Mouse (Mus musculus): ENCODE measurements around the gene Uqcrc1. TPM values are rescaled to one million over a fixed set of nuclear protein-coding genes. Genes with fewer than 3 reads are reported as not detected.

Gene Uqcrc1
- polyA plus RNA-seq, 1 experiment = 51.8 TPM

DNA sequence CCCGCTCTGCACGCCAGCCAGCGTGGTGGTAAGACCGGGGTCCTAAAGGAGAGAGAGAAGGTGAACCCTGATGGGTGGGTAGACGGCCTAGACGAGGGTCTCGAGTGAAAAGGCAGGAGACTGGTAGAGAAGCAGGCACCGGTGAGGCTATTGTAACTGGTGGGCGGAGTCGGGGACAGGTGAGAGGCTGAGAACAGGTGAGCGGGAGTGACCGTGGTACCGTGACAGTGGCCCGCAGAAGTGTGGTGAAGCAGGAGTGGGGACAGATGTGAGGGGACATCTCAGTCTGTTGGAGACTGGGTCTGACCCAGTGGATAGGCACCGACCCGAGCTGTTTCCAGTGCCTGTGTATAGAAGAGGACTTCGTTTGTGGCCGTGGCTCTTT, 55.6 kb downstream of the Uqcrc1 start:
- no peaks in the 10 kb centered on the region for H3K9me3 ChIP-seq (ENCODE audit: control insufficient read depth, low read length)
- H3K36me3 ChIP-seq (ENCODE audit: control insufficient read depth) = no peaks in the 10 kb centered on the region
- H3K4me3 ChIP-seq (replicated peaks) = peak overlapping the region; percentile 66
- TF ChIP-seq TAL1 (IDR thresholded peaks at IDR 0.05; ENCODE audit: low read length) = no peak
- no peak for TF ChIP-seq GATA1 (IDR thresholded peaks at IDR 0.05; ENCODE audit: low read length)
- no peaks in the 10 kb centered on the region for H3K27me3 ChIP-seq (ENCODE audit: control insufficient read depth)
- peaks cover 70% of the 10 kb centered on the region for H3K4me1 ChIP-seq (ENCODE audit: control insufficient read depth)

DNA sequence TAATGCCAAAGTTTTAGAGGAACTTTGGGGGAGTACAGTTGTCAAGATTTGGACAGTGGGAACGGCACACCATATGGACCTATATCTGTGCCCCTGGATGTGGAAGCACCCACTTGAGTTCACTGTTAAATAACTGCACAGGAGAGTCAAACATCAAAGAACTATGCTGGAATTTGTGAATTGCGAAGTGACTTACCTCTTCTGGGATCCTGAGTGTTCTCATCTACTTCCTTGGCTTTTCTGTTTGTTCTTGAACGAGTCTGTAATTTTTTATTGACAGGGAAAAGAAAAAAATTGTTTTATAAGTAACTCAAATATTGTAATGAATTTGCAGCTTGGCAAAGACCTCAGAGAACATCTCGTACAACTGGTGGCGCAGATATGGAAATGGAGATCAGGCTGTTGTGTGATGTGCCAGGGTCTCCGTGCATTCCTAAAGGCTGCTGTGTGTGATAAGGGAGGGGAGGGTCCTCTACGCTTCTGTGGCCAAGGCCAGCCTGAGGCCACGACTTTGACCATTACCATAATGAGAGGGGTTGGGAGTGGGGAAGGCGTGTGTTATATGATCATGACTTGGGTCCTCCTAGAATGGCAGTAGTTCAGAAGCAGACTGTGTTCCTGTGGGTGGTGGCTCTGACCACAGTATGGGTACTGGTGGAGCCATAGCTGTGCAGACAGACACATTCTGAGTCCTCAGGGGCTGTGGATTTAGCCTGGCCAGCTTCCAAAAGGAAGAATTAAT, 56.4 kb downstream of the Uqcrc1 start:
- H3K36me3 ChIP-seq (ENCODE audit: control insufficient read depth) = no peaks in the 10 kb centered on the region
- TF ChIP-seq GATA1 (IDR thresholded peaks at IDR 0.05; ENCODE audit: low read length) (no peak), TAL1 (IDR thresholded peaks at IDR 0.05; ENCODE audit: low read length) (no peak)
- H3K9me3 ChIP-seq (ENCODE audit: control insufficient read depth, low read length) = no peaks in the 10 kb centered on the region
- peak overlapping the region; percentile 66 for H3K4me3 ChIP-seq (replicated peaks)
- H3K4me1 ChIP-seq (ENCODE audit: control insufficient read depth) = peaks cover 66% of the 10 kb centered on the region
- no peaks in the 10 kb centered on the region for H3K27me3 ChIP-seq (ENCODE audit: control insufficient read depth)

DNA sequence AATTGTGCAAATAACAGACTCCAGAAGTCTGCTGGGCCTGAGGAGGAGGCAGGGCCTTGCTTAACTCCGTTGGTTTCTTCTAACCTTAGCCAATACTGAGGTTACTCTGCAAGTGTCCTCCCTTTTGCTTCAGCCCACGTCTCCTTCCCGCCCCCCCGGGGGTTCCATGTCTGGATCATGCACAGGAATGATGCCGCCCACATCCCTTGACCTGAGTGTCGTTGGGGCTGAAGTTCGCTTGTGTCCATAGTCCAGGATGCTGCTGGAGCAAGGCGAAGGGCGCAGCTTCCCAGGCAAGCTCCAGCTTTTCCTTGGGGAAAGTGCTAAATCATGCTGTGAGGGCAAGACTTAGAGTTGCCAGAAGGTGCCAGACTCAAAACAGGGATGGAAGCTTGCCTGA, 60.0 kb downstream of the Uqcrc1 start:
- Histone ChIP-seq H3K27me3 (ENCODE audit: control insufficient read depth) (no peaks in the 10 kb centered on the region), H3K4me1 (ENCODE audit: control insufficient read depth) (peaks cover 37% of the 10 kb centered on the region), H3K36me3 (ENCODE audit: control insufficient read depth) (no peaks in the 10 kb centered on the region), H3K4me3 (replicated peaks) (no peak overlapping the region), H3K9me3 (ENCODE audit: control insufficient read depth, low read length) (no peaks in the 10 kb centered on the region)
- TF ChIP-seq TAL1 (IDR thresholded peaks at IDR 0.05; ENCODE audit: low read length) (no peak), GATA1 (IDR thresholded peaks at IDR 0.05; ENCODE audit: low read length) (no peak)

DNA sequence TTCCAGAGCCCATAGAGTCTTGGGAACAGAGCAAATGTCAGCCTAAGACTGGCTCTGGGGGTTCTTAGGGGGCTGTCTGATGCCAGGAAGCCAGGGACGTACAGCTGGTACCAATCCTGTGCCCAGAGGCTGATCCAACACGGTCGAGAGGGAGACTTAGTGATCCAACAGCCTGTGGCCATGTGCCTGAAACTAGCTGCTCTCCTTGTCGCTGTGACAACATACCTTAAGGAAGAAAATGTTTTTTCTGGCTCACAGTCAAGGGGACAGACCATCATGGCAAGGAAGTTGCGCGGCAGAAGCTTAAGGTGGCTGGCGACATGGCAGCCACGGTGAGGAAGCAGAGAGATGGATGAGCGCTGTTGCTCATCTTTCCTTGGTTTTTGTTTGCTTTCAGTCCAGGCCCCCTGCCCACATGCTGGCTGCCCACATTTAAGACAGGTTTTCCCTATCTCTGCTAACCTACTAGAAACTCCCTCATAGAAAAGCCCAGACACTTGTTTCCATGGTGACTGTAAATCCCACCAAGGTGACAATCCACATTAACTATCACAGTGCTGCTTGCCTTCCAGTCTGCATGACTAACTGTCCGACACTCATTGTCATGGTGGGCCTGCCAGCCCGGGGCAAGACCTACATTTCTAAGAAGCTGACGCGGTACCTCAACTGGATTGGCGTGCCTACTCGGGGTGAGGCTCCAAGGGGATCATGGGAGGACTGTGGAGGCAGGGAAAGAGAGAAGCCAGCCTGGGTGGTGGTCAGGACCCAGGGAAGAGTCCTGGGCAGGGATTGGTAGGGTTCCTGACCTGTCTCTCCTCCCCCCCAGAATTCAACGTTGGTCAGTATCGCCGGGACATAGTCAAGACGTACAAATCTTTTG, 62.1 kb downstream of the Uqcrc1 start:
- H3K4me1 ChIP-seq (ENCODE audit: control insufficient read depth) = peaks cover 20% of the 10 kb centered on the region
- TF ChIP-seq GATA1 (IDR thresholded peaks at IDR 0.05; ENCODE audit: low read length) = no peak
- TF ChIP-seq TAL1 (IDR thresholded peaks at IDR 0.05; ENCODE audit: low read length) = no peak
- H3K27me3 ChIP-seq (ENCODE audit: control insufficient read depth) = no peaks in the 10 kb centered on the region
- no peaks in the 10 kb centered on the region for H3K9me3 ChIP-seq (ENCODE audit: control insufficient read depth, low read length)
- H3K4me3 ChIP-seq (replicated peaks) = no peak overlapping the region
- H3K36me3 ChIP-seq (ENCODE audit: control insufficient read depth) = no peaks in the 10 kb centered on the region

DNA sequence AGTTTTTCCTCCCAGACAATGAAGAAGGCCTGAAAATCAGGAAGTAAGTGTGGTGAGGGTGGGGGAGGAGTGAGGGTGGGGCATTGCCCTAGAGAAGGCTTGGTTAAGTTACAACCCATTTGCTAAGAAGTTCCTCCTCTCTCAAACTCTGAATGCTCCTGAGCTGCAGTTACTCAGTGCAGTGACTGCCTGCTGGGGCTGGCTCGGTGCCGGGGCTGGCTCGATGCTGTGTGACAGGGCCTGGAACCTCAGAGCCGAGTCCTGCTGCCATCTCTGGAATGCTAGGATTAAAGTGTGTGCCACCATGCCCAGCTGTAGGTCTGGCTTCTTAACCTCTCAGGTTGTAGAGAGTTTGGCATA, 62.7 kb downstream of the Uqcrc1 start:
- H3K36me3 ChIP-seq (ENCODE audit: control insufficient read depth) = no peaks in the 10 kb centered on the region
- no peaks in the 10 kb centered on the region for H3K9me3 ChIP-seq (ENCODE audit: control insufficient read depth, low read length)
- no peaks in the 10 kb centered on the region for H3K27me3 ChIP-seq (ENCODE audit: control insufficient read depth)
- peaks cover 20% of the 10 kb centered on the region for H3K4me1 ChIP-seq (ENCODE audit: control insufficient read depth)
- no peak overlapping the region for H3K4me3 ChIP-seq (replicated peaks)
- TF ChIP-seq GATA1 (IDR thresholded peaks at IDR 0.05; ENCODE audit: low read length) (no peak), TAL1 (IDR thresholded peaks at IDR 0.05; ENCODE audit: low read length) (no peak)

Other genes starting within 250 kb of the Uqcrc1 start
- 0.15 and 0.21 TPM in 2 replicates for gene Prkar2a, start 247.3 kb upstream of the Uqcrc1 start, polyA plus RNA-seq (2012)
- 5.9 and 7.9 TPM in 2 replicates for gene Ip6k2, start 152.8 kb upstream of the Uqcrc1 start, polyA plus RNA-seq (2012)
- 0.14 and 1.5 TPM in 2 replicates for gene Nckipsd, start 128.3 kb upstream of the Uqcrc1 start, polyA plus RNA-seq (2012)
- gene Celsr3, start 110.3 kb upstream of the Uqcrc1 start, polyA plus RNA-seq (2012) = 0.01 TPM in 2 replicates
- 0.15 and 0.26 TPM in 2 replicates for gene Slc26a6, start 83.3 kb upstream of the Uqcrc1 start, polyA plus RNA-seq (2012)
- gene Tmem89, start 22.0 kb upstream of the Uqcrc1 start, polyA plus RNA-seq (2012) = not detected in 2 replicates
- gene Col7a1, start 17.0 kb downstream of the Uqcrc1 start, polyA plus RNA-seq (2012) = 0.02 and 0.05 TPM in 2 replicates
- gene Ucn2, start 49.4 kb downstream of the Uqcrc1 start, polyA plus RNA-seq (2012) = not detected in 2 replicates
- 0.04 and 0.05 TPM in 2 replicates for gene Pfkfb4, start 55.1 kb downstream of the Uqcrc1 start, polyA plus RNA-seq (2012)
- 2.0 and 2.6 TPM in 2 replicates for gene Shisa5, start 101.9 kb downstream of the Uqcrc1 start, polyA plus RNA-seq (2012)
- 0.74 and 1.6 TPM in 2 replicates for gene Trex1, start 123.1 kb downstream of the Uqcrc1 start, polyA plus RNA-seq (2012)
- 0.22 and 0.27 TPM in 2 replicates for gene Atrip, start 137.5 kb downstream of the Uqcrc1 start, polyA plus RNA-seq (2012)
- gene Ccdc51, start 145.9 kb downstream of the Uqcrc1 start, polyA plus RNA-seq (2012) = 0.84 and 0.85 TPM in 2 replicates
- gene Tma7, start 146.0 kb downstream of the Uqcrc1 start, polyA plus RNA-seq (2012) = 68.0 and 97.9 TPM in 2 replicates
- gene Plxnb1, start 158.8 kb downstream of the Uqcrc1 start, polyA plus RNA-seq (2012) = under 0.01 and 0.07 TPM in 2 replicates
- not detected in 2 replicates for gene Fbxw21, start 225.4 kb downstream of the Uqcrc1 start, polyA plus RNA-seq (2012)

Measured in erythroblast, embryonic 14.5 days (primary cell).